Mouse (Mus musculus) thymus, postnatal 4 days (tissue): Measurements from ENCODE around the gene Cngb1.
A peak's percentile ranks its signal among the peaks of the same experiment; 100 is the strongest.

Source experiments
- DNase-seq: peaks from one replicate; pipeline ENCODE4 v3.0.0; 2021

The Cngb1 gene

DNA sequence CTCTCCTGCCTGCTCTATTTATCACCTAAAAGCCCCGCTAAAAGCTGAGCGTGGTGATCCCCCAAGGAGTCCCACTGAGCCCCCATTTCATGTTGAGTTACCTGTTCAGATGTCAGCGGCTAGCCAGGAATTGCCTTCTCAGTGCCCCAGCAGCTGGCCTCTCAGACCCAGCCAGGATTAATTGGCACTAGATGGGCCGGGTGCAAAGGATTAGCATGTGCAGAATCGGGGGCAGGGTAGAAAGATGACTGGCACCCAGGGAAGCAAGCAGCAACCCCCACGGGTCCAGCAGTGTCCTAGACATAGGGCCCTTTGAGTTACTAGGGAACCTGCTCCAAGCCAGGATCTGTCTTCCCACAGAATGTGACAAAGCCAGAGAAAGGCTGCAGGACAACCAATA is at the start of gene Cngb1:
TSS of gene Cngb1 (minus strand) at position 155 of the 400 bp plus-strand sequence.
- no peak for DNase-seq

DNA sequence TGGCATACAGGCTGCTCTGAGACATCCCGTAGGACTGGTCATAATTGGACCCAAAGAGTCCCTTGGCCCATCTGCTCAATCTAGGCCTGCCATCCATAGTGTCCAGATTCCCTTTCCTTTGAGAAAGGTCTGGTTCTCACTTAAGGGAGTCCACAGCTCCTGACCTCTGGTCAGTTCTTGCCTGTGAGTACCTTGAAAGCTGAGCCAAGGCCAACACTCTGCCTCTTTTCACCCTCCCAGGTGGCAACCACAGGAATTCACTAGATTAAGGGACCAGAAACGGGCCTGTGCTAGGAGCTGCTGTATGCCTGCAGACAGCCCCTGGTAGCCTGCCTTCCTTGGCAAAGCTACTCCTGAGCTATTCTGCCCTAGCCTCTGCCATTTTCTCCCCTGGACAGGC is 48.2 kb upstream of the Cngb1 start:
- DNase-seq, result no peak

DNA sequence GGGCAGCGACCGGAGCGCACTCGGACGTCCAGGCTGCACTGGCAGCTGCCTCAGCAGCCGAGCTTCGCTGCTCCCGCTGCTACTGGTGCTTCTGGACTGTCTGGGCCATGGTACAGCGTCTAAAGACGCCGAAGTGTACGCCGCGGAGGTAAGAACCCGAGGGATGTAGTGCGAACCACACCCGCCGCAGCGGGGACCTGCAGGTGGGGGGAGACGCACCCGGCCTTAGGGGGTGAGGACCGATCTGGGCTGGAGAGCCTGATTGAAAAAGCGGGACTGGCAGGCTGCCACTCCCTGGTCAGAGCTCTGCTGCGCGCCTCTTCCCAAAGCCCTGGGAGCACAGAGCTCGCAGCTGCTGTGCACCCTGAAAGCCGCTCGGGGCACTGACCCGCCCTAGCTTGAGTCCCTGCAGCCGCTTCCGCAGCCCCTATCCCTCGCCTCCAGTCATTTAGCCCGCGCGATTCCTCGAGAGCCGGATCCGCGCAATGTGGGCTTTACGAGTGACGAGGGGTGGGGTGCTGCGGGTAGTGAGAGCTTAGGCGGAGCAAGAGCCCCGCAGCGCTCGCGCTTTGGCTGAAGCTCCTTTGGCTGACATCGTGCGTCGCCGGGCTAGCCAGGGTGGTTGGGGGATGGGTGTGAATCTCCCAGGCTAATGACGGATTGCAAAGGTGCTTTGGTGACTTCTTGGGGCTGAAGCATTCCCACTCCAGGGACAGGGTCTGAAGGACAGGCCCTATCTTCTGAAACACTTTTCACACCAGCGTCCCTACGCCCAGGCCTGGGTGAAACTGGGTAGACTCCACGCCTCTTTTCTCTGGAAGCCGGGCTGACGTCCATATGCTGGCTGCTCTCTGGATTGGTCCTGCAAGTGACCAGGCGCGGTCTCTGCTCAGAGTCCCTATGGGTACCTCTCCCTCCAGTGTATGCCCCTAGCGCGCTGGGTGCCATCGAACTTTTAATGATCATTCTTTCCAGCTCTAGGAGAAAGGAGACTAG is 46.8 kb upstream of the Cngb1 start:
- no peak for DNase-seq

DNA sequence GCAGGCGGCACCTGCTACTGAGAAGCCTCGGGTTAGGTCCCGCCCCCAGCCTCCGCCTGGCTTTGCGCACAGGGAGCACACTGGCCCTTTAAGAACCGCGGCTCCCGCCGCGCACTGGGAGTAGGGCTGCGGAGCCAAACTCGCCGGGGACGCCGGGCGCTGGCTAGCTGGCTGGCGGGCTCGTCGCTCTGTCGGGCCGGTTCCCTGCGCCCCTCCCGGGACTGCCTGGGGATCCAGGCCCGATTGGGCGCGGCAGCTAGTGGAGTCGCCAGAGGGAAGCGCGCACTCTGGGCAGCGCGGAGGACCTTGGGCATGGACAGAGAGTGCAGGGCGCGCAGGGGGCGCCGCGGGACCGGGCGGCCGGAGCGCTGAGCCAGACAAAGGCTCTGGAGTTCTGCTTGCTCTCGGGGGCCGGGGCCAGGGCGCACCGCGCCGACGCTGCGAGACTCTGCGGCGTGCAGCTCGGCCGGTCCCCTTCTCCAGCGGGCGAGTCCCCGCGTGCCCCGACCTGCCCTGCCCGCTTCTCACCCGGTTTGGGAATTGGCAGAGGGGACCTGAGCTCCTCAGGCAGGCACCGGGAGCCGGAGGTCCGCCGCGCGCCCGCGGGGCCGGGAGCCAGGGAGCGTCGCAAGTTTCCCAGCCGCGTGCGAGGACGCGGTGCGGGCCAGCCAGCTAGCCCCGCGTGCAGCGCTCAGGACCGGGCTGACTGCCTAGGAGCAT is 45.9 kb upstream of the Cngb1 start, which contains the start of gene Mmp15:
TSS of gene Mmp15 (plus strand) at position 118 of the 720 bp plus-strand sequence.
- DNase-seq, result peak; percentile 69

DNA sequence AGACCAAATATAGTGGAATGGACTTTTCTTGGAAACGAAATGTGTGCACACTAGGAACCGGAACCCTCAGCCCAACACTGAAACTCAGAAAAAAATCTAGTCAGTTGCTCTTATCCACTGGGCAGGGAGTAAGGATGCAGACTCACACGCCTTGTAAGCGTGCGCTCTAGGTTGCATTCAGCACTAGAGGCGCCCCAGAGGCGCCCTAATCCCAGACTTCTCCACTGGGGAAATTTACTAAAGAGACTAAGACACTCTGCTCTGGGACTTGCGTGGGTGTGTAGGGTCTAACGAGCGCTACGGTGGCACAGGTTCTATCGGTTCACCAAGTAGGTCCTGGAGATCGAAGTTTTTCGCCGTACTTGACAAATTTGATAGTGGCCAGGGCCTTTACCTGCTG is 45.1 kb upstream of the Cngb1 start:
- no peak for DNase-seq

DNA sequence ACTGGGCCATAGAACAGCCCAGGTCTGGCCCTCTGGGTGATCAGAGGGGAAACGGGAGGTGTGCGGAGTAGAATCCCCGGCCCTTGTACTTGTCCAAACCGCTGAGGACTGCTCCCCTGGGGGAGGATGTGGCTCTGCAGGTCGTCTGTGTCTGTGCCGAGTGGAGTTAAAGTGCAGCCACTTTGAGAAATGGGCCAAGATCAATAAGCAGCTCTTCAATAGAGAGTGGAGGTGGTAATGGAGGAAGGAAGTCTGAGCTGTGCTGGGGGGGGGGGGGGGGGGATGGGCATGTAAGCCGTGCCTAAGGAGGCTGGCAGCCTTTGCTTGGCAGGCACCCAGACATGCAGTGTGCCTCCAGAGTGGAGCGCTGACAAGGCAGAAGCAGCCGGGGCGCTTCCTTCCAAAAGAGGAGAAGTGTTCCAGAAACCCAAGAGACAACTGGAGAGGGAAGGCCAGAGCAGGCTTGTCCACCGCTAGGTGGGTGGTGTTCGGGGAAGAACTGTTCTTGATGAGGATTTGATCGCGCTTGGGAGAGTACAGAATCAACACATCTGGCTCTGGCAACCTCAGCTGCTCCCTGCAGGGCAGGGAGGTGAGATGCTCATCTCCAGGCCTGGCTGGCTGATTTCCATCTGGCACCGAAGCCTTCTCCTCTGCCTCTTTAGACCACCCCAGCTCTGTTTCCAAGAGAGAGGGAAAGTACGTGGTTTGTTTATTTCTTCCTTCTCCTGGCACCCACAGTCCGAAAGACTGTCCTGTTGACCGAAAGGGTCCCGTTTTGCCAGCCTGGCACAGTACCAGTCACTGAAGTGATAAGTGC is 42.6 kb upstream of the Cngb1 start:
- no peak for DNase-seq

DNA sequence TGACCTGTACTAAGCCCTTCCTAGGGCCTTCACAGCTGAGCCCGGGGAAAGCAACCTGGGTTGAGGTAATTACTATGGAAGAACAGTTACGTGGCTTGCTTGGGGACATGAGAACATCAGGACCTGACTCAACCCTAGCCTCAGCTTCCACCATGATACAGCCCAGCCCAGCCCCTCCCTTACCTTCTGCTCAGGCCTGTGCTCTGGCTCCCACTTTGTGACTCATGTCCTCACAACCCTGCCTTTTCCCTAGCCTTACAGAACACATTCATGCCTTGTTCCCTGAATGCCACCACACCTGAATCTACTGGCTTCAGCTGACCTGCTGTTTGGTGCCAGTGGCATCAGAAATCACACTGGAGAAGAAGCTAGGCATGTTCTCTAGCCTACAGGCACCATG is 42.0 kb upstream of the Cngb1 start:
- DNase-seq, result no peak

DNA sequence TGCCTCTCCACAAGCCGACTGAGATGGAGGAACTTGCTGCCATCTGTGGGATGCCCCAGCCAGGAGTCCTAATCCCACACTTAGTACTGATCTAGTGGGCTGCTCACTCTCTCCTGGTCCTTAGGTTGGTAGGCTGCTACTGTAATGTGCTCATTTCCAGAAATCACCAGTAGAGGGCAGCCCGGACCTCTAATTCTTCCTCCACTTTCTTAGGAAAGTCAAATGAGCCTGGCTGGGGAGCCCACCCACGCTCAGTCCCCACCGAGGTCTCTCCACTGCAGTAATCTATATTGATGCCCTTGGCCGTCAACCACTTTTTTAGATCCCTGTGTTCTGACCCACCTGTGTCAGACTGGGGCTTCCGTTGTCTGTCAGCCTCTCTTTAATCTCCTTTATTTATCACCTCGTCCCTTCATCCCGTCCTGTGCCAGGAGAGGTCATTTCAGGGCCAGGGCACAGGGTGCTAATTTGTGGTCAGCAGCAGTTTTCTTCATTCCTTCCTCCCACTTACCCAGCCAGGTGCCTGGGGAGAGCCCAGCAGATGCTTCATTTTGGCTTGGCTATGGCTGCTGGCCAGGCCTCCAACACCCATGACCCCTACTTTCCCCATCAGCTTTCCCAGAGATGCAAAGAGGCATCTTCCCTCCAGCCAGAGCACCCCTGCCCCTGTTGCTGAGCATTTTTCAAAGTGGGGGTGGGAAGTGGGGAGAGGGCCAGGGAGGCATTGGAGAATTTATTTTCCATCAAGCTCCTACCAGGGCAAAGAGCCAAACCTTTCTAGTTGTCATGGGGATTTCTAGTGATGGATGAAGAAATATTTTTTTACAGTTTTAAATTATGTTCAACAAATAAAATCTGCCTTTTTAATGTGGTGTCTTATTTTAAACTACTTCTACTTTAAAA is 40.5 kb upstream of the Cngb1 start:
- DNase-seq, result peak; percentile 81

DNA sequence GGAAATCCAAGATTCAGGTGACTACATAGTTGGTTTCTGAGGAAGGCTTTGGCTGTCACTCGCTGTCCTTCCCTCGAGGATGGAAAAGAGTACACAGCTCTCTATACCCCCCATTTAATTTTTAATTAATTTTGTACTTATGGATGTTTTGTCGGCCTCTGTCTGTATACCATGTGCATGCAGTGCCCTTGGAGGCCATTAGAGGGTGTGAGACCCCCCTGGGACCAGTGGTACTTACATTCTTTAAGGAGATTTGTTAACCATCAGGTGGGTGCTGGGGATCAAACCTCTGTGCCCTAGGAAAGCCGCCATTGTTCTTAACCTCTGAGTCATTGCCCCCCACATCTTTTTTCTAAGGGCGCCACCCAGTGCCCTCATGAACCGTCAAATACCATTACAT is 38.3 kb upstream of the Cngb1 start:
- DNase-seq, result no peak

DNA sequence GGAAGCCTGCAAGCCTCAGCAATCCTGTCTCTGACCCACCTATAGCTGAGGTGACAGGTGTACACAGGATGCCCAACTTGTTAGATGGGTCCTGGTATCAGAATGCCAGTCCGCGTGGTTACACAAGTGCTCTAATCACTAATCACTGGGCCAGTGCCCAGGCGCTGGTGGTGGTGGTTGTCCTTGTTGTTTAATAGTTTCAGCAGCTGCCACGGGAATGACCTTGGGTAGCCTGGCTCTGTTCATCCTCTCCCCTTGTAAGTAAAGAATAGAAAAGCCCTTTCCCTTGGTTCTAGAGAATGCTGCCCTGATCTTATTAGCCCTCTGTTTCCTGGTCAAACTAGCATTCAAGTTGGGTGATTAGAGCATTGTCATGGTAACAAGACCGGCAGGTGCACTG is 35.3 kb upstream of the Cngb1 start:
- no peak for DNase-seq

DNA sequence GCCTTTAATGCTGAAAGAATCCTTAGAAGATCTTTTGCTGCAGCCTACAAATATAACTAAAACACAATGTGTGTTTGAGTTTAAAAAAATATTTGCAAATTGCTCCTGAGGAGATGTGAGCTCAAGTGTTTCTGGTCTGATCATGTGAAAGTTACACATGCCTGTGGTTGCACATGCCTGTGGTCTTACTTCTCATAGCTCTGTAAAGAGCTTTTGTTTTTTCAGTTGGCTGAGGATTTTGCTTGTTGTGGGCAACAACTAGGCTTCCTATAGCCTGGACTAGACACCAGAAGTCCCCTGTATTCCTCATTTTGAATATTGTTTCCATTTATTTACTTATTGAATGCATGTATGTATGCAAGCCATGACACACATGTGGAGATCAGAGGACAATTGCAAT is 30.0 kb upstream of the Cngb1 start:
- no peak for DNase-seq

DNA sequence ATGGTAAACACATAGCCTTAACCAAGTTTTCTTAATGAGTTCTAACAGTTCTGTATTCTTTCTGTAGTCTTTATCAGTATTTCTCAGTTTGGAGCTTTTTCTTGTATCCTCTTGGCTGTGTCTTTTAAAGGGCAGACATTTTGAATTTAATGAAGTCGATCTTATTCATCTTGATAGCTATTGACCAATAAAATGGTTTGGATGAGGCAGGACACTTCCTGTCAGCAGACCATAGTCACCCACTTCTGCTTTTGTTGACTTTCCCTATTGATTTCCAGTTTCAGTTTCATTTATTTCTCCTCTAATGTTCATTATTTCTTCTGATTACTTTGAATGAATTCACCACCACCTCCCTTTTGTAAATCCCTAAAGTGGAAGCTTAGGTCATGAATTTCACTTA is 29.3 kb upstream of the Cngb1 start:
- DNase-seq, result no peak

DNA sequence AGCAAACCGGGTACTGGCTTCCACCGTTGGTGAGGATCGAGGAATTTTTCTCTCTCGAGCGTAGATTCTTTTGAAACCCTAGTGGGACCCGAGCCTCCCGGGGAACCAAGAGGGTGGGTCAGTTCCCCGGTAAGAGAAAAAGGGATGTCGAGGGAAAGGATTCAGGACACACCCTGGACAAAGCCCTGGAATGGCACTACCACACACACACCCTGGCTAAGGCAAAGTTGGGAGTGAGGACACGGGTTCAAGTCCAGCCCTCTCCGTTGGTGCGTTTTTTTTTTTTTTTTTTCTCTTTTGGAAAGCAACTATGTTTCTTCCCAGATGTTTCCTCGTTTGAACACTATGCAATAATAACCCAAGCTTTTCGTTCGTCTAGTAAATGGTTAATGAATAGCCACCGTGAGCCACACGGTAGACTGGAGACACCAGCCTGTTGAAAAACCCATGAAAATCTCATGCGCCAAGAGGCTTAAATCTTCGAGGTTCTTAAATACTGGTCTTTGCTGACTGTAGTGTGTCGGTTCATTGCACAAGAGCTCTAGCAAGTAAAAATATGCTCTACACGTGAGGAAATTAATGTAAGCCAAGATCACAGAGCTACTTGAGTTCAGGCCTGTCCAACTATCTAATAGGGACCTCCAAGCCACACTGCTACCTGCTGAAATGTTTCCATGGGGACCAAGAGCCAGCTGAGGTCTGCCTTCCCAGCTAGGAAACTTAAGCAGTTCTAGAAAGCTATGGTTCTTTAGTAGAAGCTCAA is 26.2 kb upstream of the Cngb1 start:
- no peak for DNase-seq

DNA sequence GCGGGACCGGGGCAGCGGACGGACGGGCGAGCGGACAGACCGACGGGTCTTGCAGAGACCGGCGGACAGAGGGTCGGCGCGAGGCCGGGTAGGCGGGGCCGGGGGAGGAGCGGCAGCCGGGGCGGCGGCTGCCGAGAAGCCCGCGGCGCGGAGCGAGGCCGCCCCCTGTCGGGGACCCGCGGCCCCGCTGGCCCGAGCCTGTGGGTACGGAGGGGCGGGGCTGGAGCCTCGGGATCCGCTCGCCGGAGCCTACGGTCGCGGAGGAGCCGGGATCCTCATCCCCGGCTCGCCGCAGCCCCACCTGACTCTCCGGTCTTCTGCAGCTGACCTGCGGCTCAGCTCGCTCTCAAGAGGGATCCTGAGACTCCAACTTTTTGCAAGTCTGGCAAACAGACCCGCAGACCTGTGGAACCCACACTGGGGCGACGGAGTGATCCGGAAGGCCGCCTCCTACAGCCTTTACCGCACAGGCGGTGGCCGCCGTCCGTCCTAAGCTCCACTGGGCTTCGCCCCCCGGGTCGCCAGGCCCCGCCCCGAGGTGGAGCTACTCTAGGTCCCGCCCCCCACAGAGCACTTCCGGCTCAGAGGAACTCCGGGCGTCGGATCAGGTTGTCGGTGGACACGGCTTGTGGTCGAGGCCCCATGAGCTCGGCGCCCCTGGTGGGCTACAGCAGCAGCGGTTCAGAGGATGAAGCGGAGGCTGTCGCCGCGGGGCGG is 25.5 kb upstream of the Cngb1 start, which contains the start of the genes Zfp319 and Usb1:
TSS of gene Zfp319 (minus strand) at position 231 of the 717 bp plus-strand sequence.
TSS of gene Usb1 (plus strand) at position 565 of the 717 bp plus-strand sequence.
- peak; percentile 97 for DNase-seq

DNA sequence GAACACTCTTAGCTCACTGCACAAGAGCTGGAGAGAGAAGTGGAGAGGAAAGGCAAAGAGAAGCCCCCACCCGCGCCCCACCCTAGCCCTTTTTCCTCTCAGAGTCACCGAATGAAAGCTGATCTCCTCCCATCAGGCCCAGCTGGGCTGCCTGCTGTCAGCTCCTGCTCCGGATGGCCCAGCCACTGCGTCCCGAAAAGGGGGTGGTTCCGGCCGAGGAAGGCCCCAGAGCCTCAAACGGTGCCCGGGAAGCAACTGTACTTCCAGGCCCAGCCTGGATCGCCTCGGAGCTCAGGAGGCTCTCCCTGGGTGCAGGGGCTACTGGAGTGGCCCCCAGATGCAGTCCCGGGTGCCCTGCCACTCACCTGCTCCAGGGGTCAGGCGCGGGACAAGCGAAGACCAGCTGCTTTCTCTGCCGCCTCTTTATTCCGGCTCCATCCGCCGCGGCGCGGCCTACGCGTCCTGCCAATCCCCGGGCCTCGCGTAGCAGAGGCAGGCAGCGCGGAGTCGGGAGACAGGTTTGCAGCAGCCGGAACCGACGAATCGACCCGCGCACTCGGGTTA is 24.9 kb upstream of the Cngb1 start:
- DNase-seq, result no peak

DNA sequence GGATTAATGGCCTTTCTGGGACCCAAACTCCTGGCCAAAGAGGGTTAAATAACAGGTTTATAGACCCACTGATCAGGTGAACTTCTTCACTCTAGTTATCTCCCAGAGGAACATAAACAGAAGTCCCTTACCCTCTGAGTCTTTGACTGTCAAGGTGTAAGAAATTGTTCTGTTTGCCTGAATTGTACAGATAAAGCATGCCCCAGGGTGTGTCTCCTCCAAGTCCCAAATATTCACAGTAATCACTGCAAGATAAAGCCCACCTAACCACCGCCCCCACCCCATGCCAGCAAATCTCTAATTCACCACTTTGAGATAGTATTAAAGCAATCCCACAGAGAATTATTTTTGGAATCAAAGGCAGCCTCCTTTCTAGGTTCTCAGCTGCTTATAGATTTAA is 24.0 kb upstream of the Cngb1 start:
- no peak for DNase-seq

DNA sequence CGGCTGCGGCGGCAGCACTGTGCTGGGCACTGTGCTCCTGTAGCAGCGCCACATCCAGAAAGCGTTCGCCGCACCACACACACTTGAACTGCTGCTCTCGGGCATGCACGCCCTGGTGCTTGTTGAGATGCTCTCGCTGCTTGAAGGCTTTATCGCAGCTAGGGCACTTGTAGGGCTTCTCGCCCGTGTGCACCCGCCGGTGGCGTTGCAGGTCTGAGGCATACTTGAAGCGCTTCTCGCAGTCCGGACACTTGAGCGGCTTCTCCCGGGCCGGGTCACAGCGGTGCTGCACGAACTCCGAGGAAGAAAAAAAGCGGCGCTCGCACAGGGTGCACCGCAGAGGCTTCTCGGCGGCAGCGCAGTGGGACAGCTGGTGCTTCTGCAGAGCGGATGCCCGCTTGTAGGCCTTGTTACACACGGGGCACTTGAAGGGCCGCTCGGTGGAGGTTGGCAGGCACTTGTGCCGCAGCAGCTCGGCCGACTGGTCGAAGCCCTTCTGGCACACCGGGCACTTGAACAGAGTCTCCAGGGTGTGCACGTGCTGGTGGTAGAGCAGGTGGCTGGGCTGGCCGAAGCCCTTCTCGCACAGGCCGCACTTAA is 21.6 kb upstream of the Cngb1 start:
- no peak for DNase-seq

DNA sequence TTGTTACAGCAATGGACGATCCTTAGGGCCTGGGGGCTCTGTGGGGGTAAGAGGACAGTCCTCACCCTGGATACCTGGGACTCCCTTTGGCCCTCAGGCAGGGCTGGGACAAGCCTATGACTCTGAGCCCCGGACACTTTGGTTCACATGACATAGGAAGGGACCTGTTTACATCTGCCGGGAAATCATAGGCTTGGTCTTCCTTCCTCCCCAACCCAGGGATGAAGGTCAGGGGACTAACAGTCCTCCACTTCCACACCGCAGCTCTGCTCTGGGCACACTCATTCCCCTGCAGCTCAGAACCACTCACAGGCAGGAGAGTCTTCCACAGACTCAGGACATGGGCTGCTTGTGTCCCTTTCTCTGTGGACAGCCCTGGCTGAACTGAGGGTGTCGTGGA is 20.4 kb upstream of the Cngb1 start:
- no peak for DNase-seq

DNA sequence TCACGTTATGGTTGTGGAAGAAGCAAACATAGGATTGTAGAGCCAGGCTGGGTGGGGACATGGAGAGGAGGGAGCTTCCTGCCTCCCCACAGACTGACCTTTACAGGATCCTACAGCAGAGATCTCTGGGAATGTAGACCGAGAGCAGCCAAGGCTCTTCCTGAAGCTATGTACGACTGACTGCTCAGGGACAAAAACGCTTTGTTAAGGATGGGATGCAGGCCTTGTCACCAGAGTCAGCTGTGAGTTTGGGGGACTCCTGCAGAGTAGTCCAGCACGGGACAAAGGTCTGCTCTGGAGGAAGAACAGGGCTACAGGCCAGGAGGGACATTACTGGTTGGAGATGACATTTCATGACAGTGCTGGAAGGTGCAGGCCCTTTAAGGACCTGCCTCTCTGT is 18.3 kb upstream of the Cngb1 start:
- DNase-seq, result no peak

DNA sequence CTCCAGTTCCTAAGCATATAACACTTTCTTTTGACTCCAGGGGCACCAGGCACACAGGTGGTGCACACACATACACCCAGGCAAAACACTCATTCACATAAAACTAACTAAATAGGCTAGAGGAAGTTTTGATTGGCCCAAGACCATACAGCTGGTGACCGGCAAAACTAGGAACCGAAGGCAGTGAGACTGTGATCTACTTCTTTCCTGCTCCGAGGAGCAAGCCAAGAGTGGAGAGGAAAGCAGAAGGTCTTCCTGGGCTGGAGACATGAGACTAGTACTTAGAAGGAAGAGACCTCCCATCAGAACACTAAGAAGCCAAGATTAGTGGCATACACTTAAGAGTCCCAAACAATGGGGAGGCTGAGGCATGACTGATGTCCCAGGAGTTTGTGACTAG is 16.8 kb upstream of the Cngb1 start:
- no peak for DNase-seq
